Mouse (Mus musculus) right cerebral cortex, postnatal 36 days (tissue): ENCODE measurements at regions not wholly inside any gene's neighbourhood (a gene's known extent, or its start where the extent isn't known, plus 50 kb on each side); places are given as distances from the start of the nearest gene placed in this dataset.

Source experiments
- DNase-seq, 2 experiments: peaks; one replicate each; pipeline ENCODE4 v3.0.0; 2022; ENCODE audit warnings: low spot score in 2 of 2, mixed read lengths in 1 of 2

DNA sequence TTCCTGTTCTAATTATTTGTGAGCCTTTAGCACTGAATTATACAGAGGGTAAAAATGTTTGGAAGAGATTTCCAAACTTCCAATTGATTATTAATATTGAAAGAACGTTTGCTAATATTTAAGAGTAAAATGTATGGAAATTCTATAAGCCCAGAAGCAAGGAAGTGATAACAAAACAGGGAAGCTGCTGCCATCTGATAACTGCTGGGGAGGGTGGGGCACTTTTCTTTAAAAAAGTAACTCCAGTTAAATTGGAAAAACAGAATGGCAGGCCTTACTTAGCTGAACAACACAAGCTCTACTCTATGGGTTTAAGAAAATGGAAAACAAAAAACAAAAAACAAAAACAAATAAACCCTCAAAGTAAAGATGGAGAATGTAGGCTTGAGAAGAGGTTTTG is 1327.7 kb downstream of the Hace1 start:
- DNase-seq, result no peak

DNA sequence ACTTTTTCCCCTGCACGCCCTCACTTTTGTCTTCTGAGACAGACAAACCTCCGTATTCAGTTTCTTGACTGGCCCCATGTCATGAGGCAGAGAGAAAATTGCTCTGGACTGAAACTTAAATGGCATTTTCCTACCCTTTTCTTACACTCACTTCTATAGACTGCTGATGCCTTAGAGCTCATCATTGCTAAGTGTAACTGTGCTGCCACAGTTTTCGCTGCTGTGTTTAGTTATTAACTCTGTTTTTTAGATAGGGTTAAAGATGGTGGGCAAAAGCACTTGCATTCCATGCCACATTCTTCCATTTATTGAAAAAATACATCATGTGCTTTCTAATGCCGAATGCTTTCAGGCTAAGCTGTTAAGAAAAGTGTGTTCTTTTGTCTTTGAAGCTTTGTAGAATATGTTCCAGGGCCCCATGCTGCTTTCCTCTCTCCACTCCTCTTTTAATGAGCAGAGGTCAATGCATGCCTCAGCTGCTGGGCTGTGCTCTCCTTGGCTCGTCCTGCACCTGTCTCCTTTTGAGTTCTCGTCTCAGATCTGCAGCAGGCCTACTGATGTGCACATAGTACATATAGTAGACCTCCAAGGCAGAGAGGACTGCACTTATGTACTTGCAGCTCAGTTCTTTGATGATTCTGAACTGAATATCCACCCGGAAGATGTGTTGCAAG is 1345.0 kb downstream of the Hace1 start:
- DNase-seq, result no peak

DNA sequence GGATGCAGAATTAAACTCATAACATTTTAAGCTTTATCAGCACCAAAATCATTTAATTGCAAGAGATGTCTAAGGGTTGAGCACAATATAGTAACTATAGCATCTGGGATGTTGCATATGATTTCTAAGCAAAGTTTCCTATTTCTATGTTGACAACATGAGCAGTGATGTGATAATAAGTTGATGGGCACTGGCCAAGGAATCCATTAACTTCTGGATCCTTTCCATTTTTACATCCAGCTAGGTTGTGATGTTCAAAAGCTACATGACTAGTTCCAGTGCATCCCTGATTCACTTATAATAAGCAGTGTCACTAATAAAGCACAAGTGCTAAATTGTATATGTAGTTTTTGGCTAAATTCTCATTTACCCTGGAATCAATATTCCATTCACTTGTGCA is 1356.7 kb downstream of the Hace1 start:
- DNase-seq, result no peak

DNA sequence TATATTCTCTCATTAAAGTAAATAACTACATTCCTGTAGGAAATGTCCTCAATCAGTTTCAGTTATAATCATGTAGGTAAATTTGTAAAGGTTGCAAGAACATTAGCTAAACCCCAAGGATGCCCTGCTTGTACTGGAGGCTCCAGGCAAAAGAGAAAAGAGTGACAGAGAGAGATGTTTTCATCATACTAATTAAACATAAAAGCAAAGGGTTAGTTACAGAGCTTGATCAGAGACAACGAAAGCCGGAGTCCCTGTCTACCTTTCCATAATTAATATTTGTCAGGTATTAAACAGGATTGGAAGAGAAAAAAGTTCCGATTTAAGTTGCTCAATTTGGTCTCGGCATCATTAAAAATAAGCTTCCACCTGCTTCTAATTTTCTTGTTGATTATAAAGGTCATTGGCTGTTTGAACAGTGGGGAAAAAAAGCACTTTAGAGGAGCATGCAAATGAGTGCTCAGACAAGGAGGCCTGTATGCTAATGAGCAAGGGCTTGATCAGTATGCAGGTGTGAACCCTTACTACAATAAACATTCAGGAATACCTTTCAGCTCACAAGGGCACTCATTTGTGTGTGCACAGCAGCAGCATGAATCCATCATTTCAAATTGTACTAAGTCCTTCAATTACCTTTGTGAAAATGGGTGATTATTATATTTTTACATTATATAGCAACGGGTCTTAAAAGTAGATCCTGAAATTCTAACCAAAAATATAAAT is 1358.8 kb downstream of the Hace1 start:
- DNase-seq, result no peak

GRCm38 (mm10) chr10:46939338-46939737 is 1361.7 kb downstream of the Hace1 start:
- no peak for DNase-seq

GRCm38 (mm10) chr10:46939819-46940218 is 1362.2 kb downstream of the Hace1 start:
- DNase-seq, result no peak

GRCm38 (mm10) chr10:46952940-46953339 is 1375.3 kb downstream of the Hace1 start:
- DNase-seq, result no peak

GRCm38 (mm10) chr10:46954701-46955100 is 1377.1 kb downstream of the Hace1 start:
- DNase-seq, result no peak

DNA sequence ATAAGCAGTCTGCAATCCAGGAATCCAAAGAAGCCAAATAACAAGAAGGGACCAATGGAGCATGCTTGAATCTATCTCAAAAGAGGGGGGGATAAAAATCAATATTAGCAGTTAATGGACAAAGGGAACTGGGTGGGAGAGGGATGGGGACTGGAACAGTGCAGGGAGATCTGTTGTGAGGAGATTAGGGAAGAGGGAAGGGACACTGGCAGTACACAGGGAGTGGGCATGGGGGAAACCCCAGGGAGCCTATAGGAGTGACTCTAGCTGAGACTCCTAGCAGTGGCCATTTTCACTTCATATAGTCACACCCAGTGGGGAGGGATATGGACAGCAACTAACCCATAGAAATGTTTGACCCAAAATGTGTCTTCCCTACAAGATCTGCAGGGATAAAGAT is 1402.8 kb downstream of the Hace1 start:
- no peak for DNase-seq

DNA sequence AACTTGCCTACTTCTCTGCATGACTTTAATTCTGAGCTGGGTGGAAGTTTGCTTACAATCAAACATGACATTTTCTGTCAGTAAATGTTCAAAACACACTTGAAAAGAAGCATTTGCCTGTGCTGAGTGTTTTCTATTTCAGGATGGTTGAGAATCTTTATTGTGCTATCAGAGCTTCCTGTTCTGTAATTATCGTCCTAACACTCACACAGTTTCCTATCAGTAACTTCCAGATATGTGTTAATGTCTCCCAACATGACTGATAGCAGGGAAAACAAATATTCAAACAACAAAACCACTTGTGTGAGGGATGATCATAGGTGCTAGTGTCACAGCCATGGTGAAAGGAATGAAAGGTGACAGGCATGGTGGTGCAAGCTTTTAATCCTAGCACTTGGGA is 1422.1 kb downstream of the Hace1 start:
- no peak for DNase-seq

DNA sequence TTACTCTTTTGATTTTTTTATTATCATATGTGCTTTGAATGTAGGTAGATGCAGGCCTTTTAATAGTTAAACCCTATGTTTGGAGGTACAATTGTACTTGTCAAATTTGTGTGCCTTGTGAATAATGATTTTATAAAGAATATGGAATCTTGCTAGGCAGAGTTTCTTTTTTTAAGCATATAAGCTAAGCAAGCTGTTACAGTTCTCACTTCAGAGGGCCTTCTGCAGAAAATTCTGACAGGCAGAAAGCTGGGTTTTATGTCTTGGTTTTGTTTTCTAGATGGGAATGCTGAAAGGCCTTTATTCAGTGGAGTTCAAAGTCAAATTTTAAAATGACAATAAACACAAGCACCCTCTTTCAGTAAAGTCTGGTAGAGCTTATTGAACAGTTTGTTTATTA is 1451.1 kb downstream of the Hace1 start:
- DNase-seq, result no peak

DNA sequence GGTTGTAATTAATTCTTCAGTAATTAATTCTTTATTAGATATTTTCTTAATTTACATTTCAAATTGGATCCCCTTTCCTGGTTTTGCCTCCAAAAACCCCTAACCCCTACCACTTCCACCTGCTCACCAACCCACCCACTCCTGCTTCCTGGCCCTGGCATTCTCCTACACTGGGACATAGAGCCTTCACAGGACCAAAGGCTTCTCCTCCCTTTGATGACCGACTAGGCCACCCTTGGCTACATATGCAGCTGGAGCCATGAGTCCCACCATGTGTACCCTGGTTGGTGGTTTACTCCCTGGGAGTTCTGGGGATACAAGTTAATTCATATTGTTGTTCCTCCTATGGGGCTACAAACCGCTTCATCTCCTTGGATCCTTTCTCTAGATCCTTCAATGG is 1477.0 kb downstream of the Hace1 start:
- DNase-seq, result no peak

- DNase-seq, result peak; percentile 2 to 35
Observed at GRCm38 (mm10) chr10:47102551-47102950, 1524.9 kb downstream of the Hace1 start.
